Mouse (Mus musculus) thymus, adult 2 months (tissue): ENCODE results near the gene Tprgl.

ENCODE experiments used
- CTCF ChIP-seq: fragments of 200-500 bp; IDR thresholded peaks from 2 replicates; pipeline ENCODE4 v1.5.1; 2012; ENCODE audit warnings: mild to moderate bottlenecking, control low read depth, low read length, moderate library complexity, borderline replicate concordance; ENCODE audit not compliant: control insufficient read depth, poor library complexity, insufficient read depth; ENCODE audit errors: extremely low read depth
- POLR2A ChIP-seq: fragments of 200-500 bp; IDR thresholded peaks from 2 replicates; pipeline ENCODE4 v1.6.1; 2012; ENCODE audit warnings: mild to moderate bottlenecking, low read length, control low read depth, moderate library complexity; ENCODE audit not compliant: control insufficient read depth, poor library complexity, insufficient read depth; ENCODE audit errors: extremely low read depth

- TF ChIP-seq CTCF (no peak), POLR2A (no peak)
These were observed 38.1 kb downstream of the Tprgl start for GRCm38 (mm10) chr4:154122374-154122773.
